Mouse (Mus musculus) liver, postnatal 0 days (tissue): Measurements from ENCODE around the gene Ubtd1. TPM values are rescaled to one million over a fixed set of nuclear protein-coding genes. Genes with fewer than 3 reads are reported as not detected.

Experiments used
- ATAC-seq: fragments of 200-750 bp; cut with Nextera tagmentation; 2 replicates; pipeline ENCODE4 v1.8.0; 2017; ENCODE audit warnings: mild to moderate bottlenecking, moderate library complexity
- DNase-seq: peaks from one replicate; pipeline ENCODE4 v3.0.0-alpha.2; 2016
- H3K27ac ChIP-seq: fragments of 300-500 bp; sonication (generic); 2 replicates; pipeline ENCODE4 v1.5.1; 2014; ENCODE audit warnings: antibody characterized with exemption, moderate library complexity, mild to moderate bottlenecking, low read depth
- H3K27me3 ChIP-seq: fragments of 300-500 bp; sonication (generic); 2 replicates; pipeline ENCODE4 v1.6.1; 2014; ENCODE audit warnings: low read length, control low read depth, mixed read lengths; ENCODE audit not compliant: insufficient read depth
- H3K36me3 ChIP-seq: fragments of 300-500 bp; sonication (generic); replicated peaks from 2 replicates; pipeline ENCODE4 v1.6.1; 2014; ENCODE audit warnings: mild to moderate bottlenecking, control low read depth, low read length, moderate library complexity, mixed read lengths; ENCODE audit not compliant: insufficient read depth
- H3K4me1 ChIP-seq: fragments of 300-500 bp; sonication (generic); 2 replicates; pipeline ENCODE4 v1.6.1; 2014; ENCODE audit warnings: antibody characterized with exemption, mild to moderate bottlenecking, control low read depth; ENCODE audit not compliant: insufficient read depth
- H3K4me2 ChIP-seq: fragments of 300-500 bp; sonication (generic); 2 replicates; pipeline ENCODE4 v1.6.1; 2014; ENCODE audit warnings: low read depth, mild to moderate bottlenecking, low read length, moderate library complexity, mixed read lengths
- H3K4me3 ChIP-seq: fragments of 300-500 bp; sonication (generic); 2 replicates; pipeline ENCODE4 v1.5.1; 2014; ENCODE audit warnings: low read depth, low read length
- H3K9ac ChIP-seq: fragments of 300-500 bp; sonication (generic); replicated peaks from 2 replicates; pipeline ENCODE4 v1.6.1; 2014; ENCODE audit warnings: mild to moderate bottlenecking, moderate library complexity
- H3K9me3 ChIP-seq: fragments of 300-500 bp; sonication (generic); 2 replicates; pipeline ENCODE4 v1.6.1; 2016; ENCODE audit warnings: mild to moderate bottlenecking, control low read depth, low read length, mixed read lengths
- CTCF ChIP-seq: sonication (generic); IDR thresholded peaks from 2 replicates; pipeline ENCODE4 v1.5.1; 2016; ENCODE audit warnings: antibody characterized with exemption, low read depth
- EP300 ChIP-seq: IDR thresholded peaks from 2 replicates; pipeline ENCODE4 v1.6.1; 2016; ENCODE audit warnings: antibody characterized with exemption, low read depth, mild to moderate bottlenecking
- WGBS: fragments of 180-500 bp; shearing (Covaris S2); extraction: QIAGEN DNeasy Blood & Tissue Kit; methylation state at CpG from one replicate; pipeline ENCODE4 v1.1.7; 2014; ENCODE audit not compliant: insufficient replicate concordance; 5-methylcytosine and 5-hydroxymethylcytosine counted together
- polyA plus RNA-seq: library from polyadenylated mRNA; unstranded; fragments of >200 nt; fragmentation: Nextera tagmentation; extraction: Ambion mirVana; gene quantifications from 2 replicates; pipeline ENCODE4 v1.2.1, GENCODE M21; 2015

Ubtd1 gene
- polyA plus RNA-seq, 1 experiment from 2014 or later = 6.9 TPM

GRCm38 (mm10) chr19:41998770-41999548 lies 17.4 kb downstream of the Ubtd1 start:
- Histone ChIP-seq H3K27ac (peak overlapping the region; percentile 73), H3K36me3 (no peaks in the 10 kb centered on the region), H3K4me3 (no peak overlapping the region), H3K4me1 (peaks cover 4% of the 10 kb centered on the region), H3K9ac (no peak overlapping the region), H3K9me3 (no peaks in the 10 kb centered on the region), H3K4me2 (no peak overlapping the region), H3K27me3 (no peaks in the 10 kb centered on the region)
- TF ChIP-seq EP300 = no peak
- no peak for TF ChIP-seq CTCF
- ATAC-seq (no peak), DNase-seq (no peak)
- 83% methylated on average over 9 of the region's 9 CpGs for WGBS

GRCm38 (mm10) chr19:41999688-42000283 lies 18.2 kb downstream of the Ubtd1 start:
- H3K27ac ChIP-seq = peak overlapping the region; percentile 73
- no peaks in the 10 kb centered on the region for H3K9me3 ChIP-seq
- no peak overlapping the region for H3K4me3 ChIP-seq
- WGBS = 59% methylated on average over 4 of the region's 4 CpGs
- no peaks in the 10 kb centered on the region for H3K27me3 ChIP-seq
- no peak overlapping the region for H3K4me2 ChIP-seq
- no peak for DNase-seq
- H3K4me1 ChIP-seq = peaks cover 12% of the 10 kb centered on the region
- no peak overlapping the region for H3K9ac ChIP-seq
- TF ChIP-seq EP300 (no peak), CTCF (no peak)
- ATAC-seq = peak; percentile 40; the same call in 1 of the 2 replicates
- no peaks in the 10 kb centered on the region for H3K36me3 ChIP-seq

- H3K4me2 ChIP-seq = no peak overlapping the region
- 50% methylated on average over 4 of the region's 4 CpGs for WGBS
- H3K27me3 ChIP-seq = no peaks in the 10 kb centered on the region
- no peak overlapping the region for H3K9ac ChIP-seq
- peaks cover 18% of the 10 kb centered on the region for H3K4me1 ChIP-seq
- DNase-seq = no peak
- H3K27ac ChIP-seq = peak overlapping the region; percentile 73
- TF ChIP-seq EP300 (no peak), CTCF (no peak)
- no peak; the same call in 1 of the 2 replicates for ATAC-seq
- H3K4me3 ChIP-seq = no peak overlapping the region
- no peaks in the 10 kb centered on the region for H3K36me3 ChIP-seq
- no peaks in the 10 kb centered on the region for H3K9me3 ChIP-seq
Measured at GRCm38 (mm10) chr19:42000446-42000958, 18.9 kb downstream of the Ubtd1 start.

- H3K27ac ChIP-seq = peak overlapping the region; percentile 73; the same call in 1 of the 2 replicates
- peak; percentile 13; the same call in 1 of the 2 replicates for ATAC-seq
Measured at GRCm38 (mm10) chr19:42001253-42001980, 19.9 kb downstream of the Ubtd1 start.

GRCm38 (mm10) chr19:42004258-42004657 lies 22.7 kb downstream of the Ubtd1 start:
- DNase-seq (no peak), ATAC-seq (no peak)
- no peaks in the 10 kb centered on the region for H3K36me3 ChIP-seq
- H3K4me1 ChIP-seq = peaks cover 40% of the 10 kb centered on the region
- no peak overlapping the region for H3K27ac ChIP-seq
- 64% methylated on average over 6 of the region's 6 CpGs for WGBS
- H3K4me2 ChIP-seq = no peak overlapping the region
- no peaks in the 10 kb centered on the region for H3K27me3 ChIP-seq
- H3K9me3 ChIP-seq = no peaks in the 10 kb centered on the region
- no peak for TF ChIP-seq EP300
- H3K9ac ChIP-seq = no peak overlapping the region
- no peak overlapping the region for H3K4me3 ChIP-seq

More at GRCm38 (mm10) chr19:42001253-42001980, 19.9 kb downstream of the Ubtd1 start:
- TF ChIP-seq CTCF (peak; percentile 13; the same call in 1 of the 2 replicates), EP300 (no peak)
- no peak for DNase-seq
- Histone ChIP-seq H3K9ac (no peak overlapping the region), H3K27me3 (no peaks in the 10 kb centered on the region), H3K4me3 (no peak overlapping the region), H3K9me3 (no peaks in the 10 kb centered on the region), H3K36me3 (no peaks in the 10 kb centered on the region), H3K4me1 (peaks cover 27% of the 10 kb centered on the region), H3K4me2 (no peak overlapping the region)
- 68% methylated on average over 12 of the region's 12 CpGs for WGBS

- WGBS = 12% methylated on average over 3 of the region's 3 CpGs
- DNase-seq (peak; percentile 43), ATAC-seq (peak; percentile 40; the same call in 1 of the 2 replicates)
- H3K4me1 ChIP-seq = peaks cover 37% of the 10 kb centered on the region
- peak overlapping the region; percentile 24; the same call in 1 of the 2 replicates for H3K4me2 ChIP-seq
- H3K27ac ChIP-seq = peak overlapping the region; percentile 67
- H3K9ac ChIP-seq = no peak overlapping the region
- H3K9me3 ChIP-seq = no peaks in the 10 kb centered on the region
- TF ChIP-seq CTCF = no peak
- no peak for TF ChIP-seq EP300
- H3K27me3 ChIP-seq = no peaks in the 10 kb centered on the region
- no peak overlapping the region for H3K4me3 ChIP-seq
- H3K36me3 ChIP-seq = no peaks in the 10 kb centered on the region
Measured at GRCm38 (mm10) chr19:42005616-42006015, 24.1 kb downstream of the Ubtd1 start.
